In the genomic region with DNA sequence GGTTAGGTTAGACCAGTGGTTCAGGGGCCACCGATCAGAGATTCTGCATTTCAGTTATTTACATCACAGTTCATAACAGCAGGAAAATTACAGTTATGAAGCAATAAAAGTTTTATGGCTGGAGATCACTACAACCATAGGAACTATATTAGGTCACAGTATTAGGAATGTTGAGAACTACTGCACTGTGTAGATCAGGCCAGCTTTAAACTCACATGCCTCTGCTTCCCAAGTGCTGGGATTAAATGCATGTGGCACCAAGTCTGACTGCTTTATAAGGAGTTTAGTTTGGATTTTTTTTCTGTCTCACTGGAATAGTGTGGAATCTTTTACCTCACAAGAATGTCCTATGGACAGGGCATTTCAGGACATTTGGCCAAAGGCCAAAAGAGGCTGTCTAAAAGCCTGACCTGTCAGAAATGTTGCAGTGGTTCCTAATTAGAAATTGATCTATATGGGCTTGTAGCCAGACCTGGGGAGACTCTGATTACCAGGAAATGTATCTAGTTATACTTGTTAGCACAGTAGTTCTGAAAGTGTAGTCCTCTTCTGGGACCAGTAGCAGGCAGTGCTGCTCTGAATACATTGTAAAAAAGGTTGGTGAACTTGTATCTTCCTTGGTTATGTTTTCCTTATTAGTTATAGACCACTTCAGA, we compare ENCODE assay signal across 13 mouse cellular contexts. TPM values are rescaled to one million over a fixed set of nuclear protein-coding genes. Genes with fewer than 3 reads are reported as not detected.
DNase-seq lines count a peak whose midpoint lies in the region; ATAC-seq and TF ChIP-seq lines count a peak whose summit lies in the region.
"Had no signal": no experiment of that assay in that cellular context is flagged by ENCODE, and none has a peak within 500 bp of the region (broad histone marks: within the 10 kb centered on the region; RNA-seq: fewer than 3 reads in every experiment).

No protein-coding gene starts in this region.

- no peak overlapping the region for H3K9ac ChIP-seq in hindbrain, postnatal 0 days (replicated peaks; ENCODE audit: low read length)
- no peak overlapping the region for H3K9ac ChIP-seq in hindbrain, embryonic 12.5 days
- H3K9ac ChIP-seq in heart, embryonic 15.5 days: no peak overlapping the region
- H3K9ac ChIP-seq in limb, embryonic 14.5 days (ENCODE audit: low read depth, low read length, severe bottlenecking): no peak overlapping the region
- no peak overlapping the region for H3K9ac ChIP-seq in midbrain, embryonic 15.5 days
- H3K9ac ChIP-seq: embryonic facial prominence, embryonic 12.5 days; liver, embryonic 15.5 days; neural tube, embryonic 13.5 days had no signal

- ATAC-seq in hindbrain, postnatal 0 days: no peak
- no peak for ATAC-seq in hindbrain, embryonic 12.5 days (ENCODE audit: low FRiP score)
- ATAC-seq in heart, embryonic 15.5 days (replicated peaks; ENCODE audit: insufficient number of reproducible peaks, insufficient read depth, low FRiP score, low read depth): no peak
- ATAC-seq in limb, embryonic 14.5 days (ENCODE audit: low FRiP score, low read depth): no peak
- ATAC-seq in midbrain, embryonic 15.5 days (replicated peaks): no peak

- no peak for TF ChIP-seq POLR2A in limb, embryonic 14.5 days (IDR thresholded peaks at IDR 0.05; ENCODE audit: borderline replicate concordance, extremely low read depth, insufficient read depth, insufficient read length)

- H3K36me3 ChIP-seq in hindbrain, postnatal 0 days (ENCODE audit: insufficient read depth, low read length): no peaks in the 10 kb centered on the region
- H3K36me3 ChIP-seq in hindbrain, embryonic 12.5 days: no peaks in the 10 kb centered on the region
- H3K36me3 ChIP-seq in heart, embryonic 15.5 days: no peaks in the 10 kb centered on the region
- no peaks in the 10 kb centered on the region for H3K36me3 ChIP-seq in limb, embryonic 14.5 days (ENCODE audit: control insufficient read depth, insufficient read depth, low read length)
- H3K36me3 ChIP-seq in midbrain, embryonic 15.5 days (replicated peaks): no peaks in the 10 kb centered on the region
- H3K36me3 ChIP-seq: embryonic facial prominence, embryonic 12.5 days; neural tube, embryonic 13.5 days had no signal

- H3K4me3 ChIP-seq in hindbrain, postnatal 0 days (ENCODE audit: low read length): no peak overlapping the region
- H3K4me3 ChIP-seq in hindbrain, embryonic 12.5 days: no peak overlapping the region
- no peak overlapping the region for H3K4me3 ChIP-seq in heart, embryonic 15.5 days
- no peak overlapping the region for H3K4me3 ChIP-seq in limb, embryonic 14.5 days (replicated peaks; ENCODE audit: low read length)
- H3K4me3 ChIP-seq in midbrain, embryonic 15.5 days: no peak overlapping the region
- H3K4me3 ChIP-seq: embryonic facial prominence, embryonic 12.5 days; liver, embryonic 15.5 days; neural tube, embryonic 13.5 days had no signal

- WGBS in hindbrain, postnatal 0 days: 85% methylated on average over 1 of the region's 1 CpGs
- WGBS in hindbrain, embryonic 12.5 days: 92% methylated on average over 1 of the region's 1 CpGs
- 87% methylated on average over 1 of the region's 1 CpGs for WGBS in heart, embryonic 15.5 days
- 31% methylated on average over 1 of the region's 1 CpGs for WGBS in limb, embryonic 14.5 days
- 100% methylated on average over 1 of the region's 1 CpGs for WGBS in midbrain, embryonic 15.5 days

- peak; percentile 13; the same call in 1 of the 2 replicates for TF ChIP-seq CTCF in hindbrain, postnatal 0 days (IDR thresholded peaks at IDR 0.05; ENCODE audit: low read depth)

- H3K4me2 ChIP-seq in hindbrain, postnatal 0 days (ENCODE audit: low read depth, low read length): no peak overlapping the region
- H3K4me2 ChIP-seq in hindbrain, embryonic 12.5 days (replicated peaks): no peak overlapping the region
- no peak overlapping the region for H3K4me2 ChIP-seq in heart, embryonic 15.5 days
- H3K4me2 ChIP-seq in limb, embryonic 14.5 days (replicated peaks; ENCODE audit: low read depth, low read length, severe bottlenecking): no peak overlapping the region
- no peak overlapping the region for H3K4me2 ChIP-seq in midbrain, embryonic 15.5 days
- H3K4me2 ChIP-seq: embryonic facial prominence, embryonic 12.5 days; liver, embryonic 15.5 days; neural tube, embryonic 13.5 days had no signal

- no peak overlapping the region for H3K27ac ChIP-seq in hindbrain, postnatal 0 days
- H3K27ac ChIP-seq in hindbrain, embryonic 12.5 days: no peak overlapping the region
- H3K27ac ChIP-seq in heart, embryonic 15.5 days: peak overlapping the region; percentile 36
- no peak overlapping the region for H3K27ac ChIP-seq in limb, embryonic 14.5 days (replicated peaks; ENCODE audit: low read depth, low read length)
- no peak overlapping the region for H3K27ac ChIP-seq in midbrain, embryonic 15.5 days
- H3K27ac ChIP-seq: embryonic facial prominence, embryonic 12.5 days; liver, embryonic 15.5 days; neural tube, embryonic 13.5 days had no signal

- H3K4me1 ChIP-seq in hindbrain, postnatal 0 days (ENCODE audit: insufficient read depth, low read length): 0 out of 2 replicates have a peak, but pooled peaks cover 5% of the 10 kb centered on the region
- no peaks in the 10 kb centered on the region; the same call in 1 of the 2 replicates for H3K4me1 ChIP-seq in hindbrain, embryonic 12.5 days
- peaks cover 54% of the 10 kb centered on the region for H3K4me1 ChIP-seq in heart, embryonic 15.5 days (replicated peaks)
- peaks cover 46% of the 10 kb centered on the region for H3K4me1 ChIP-seq in limb, embryonic 14.5 days (ENCODE audit: control insufficient read depth, insufficient read depth, low read length)
- 0 out of 2 replicates have a peak, but pooled peaks cover 2% of the 10 kb centered on the region for H3K4me1 ChIP-seq in midbrain, embryonic 15.5 days

- no peaks in the 10 kb centered on the region for H3K9me3 ChIP-seq in hindbrain, postnatal 0 days (ENCODE audit: low read length)
- no peaks in the 10 kb centered on the region for H3K9me3 ChIP-seq in hindbrain, embryonic 12.5 days (replicated peaks)
- no peaks in the 10 kb centered on the region for H3K9me3 ChIP-seq in heart, embryonic 15.5 days (replicated peaks)
- H3K9me3 ChIP-seq in limb, embryonic 14.5 days (ENCODE audit: control insufficient read depth, low read length): no peaks in the 10 kb centered on the region
- H3K9me3 ChIP-seq in midbrain, embryonic 15.5 days: no peaks in the 10 kb centered on the region
- H3K9me3 ChIP-seq: embryonic facial prominence, embryonic 12.5 days; liver, embryonic 15.5 days; neural tube, embryonic 13.5 days had no signal

- DNase-seq in hindbrain, postnatal 0 days (ENCODE audit: low spot score): peak; percentile 27
- peak; percentile 45 for DNase-seq in adipocyte (ENCODE audit: low spot score)
- peak; percentile 42 for DNase-seq in limb, embryonic 14.5 days (ENCODE audit: low spot score)
- no peak for DNase-seq in layer of hippocampus, postnatal 10 days (ENCODE audit: low spot score in 2 of 2)
- no peak for DNase-seq in c-Kit-positive CD71-positive TER-119-positive erythroid progenitor cells, embryonic 14.5 days (ENCODE audit: low spot score)
- DNase-seq: thymus, adult 18-20 months had no signal

- no peaks in the 10 kb centered on the region for H3K27me3 ChIP-seq in hindbrain, postnatal 0 days (ENCODE audit: insufficient read depth, low read length)
- no peaks in the 10 kb centered on the region for H3K27me3 ChIP-seq in hindbrain, embryonic 12.5 days
- no peaks in the 10 kb centered on the region for H3K27me3 ChIP-seq in heart, embryonic 15.5 days
- no peaks in the 10 kb centered on the region for H3K27me3 ChIP-seq in limb, embryonic 14.5 days (ENCODE audit: control insufficient read depth, insufficient read depth, low read length)
- H3K27me3 ChIP-seq in midbrain, embryonic 15.5 days (replicated peaks): no peaks in the 10 kb centered on the region
- H3K27me3 ChIP-seq: embryonic facial prominence, embryonic 12.5 days; liver, embryonic 15.5 days; neural tube, embryonic 13.5 days had no signal

RNA-seq across cellular contexts. Expression of gene a, which starts 18.0 kb away (rescaled TPM):
- 1.3 TPM in 1 of 2 replicates, not detected in the other for total RNA-seq in hindbrain, postnatal 0 days (2014; rRNA removed)
- polyA plus RNA-seq in hindbrain, postnatal 0 days (2015; fragmentation: Nextera tagmentation; extraction: Ambion mirVana): 0.85 and 1.6 TPM in 2 replicates
- 1.7 and 3.0 TPM in 2 replicates for polyA plus RNA-seq in hindbrain, embryonic 12.5 days (2016; fragmentation: Nextera tagmentation; extraction: Ambion mirVana)
- 0.30 and 0.71 TPM in 2 replicates for polyA plus RNA-seq in heart, embryonic 15.5 days (2015; fragmentation: Nextera tagmentation; extraction: Ambion mirVana)
- polyA plus RNA-seq in limb, embryonic 14.5 days (2012; rRNA removed): 27.6 and 54.5 TPM in 2 replicates
- 17.8 and 19.9 TPM in 2 replicates for polyA plus RNA-seq in limb, embryonic 14.5 days (2014; fragmentation: Nextera tagmentation; extraction: Ambion mirVana)
- total RNA-seq in layer of hippocampus, postnatal 10 days (2021): under 1 TPM in 1 of 2 experiments, not detected in 1; 0.76 TPM
- polyA plus RNA-seq in midbrain, embryonic 15.5 days (2015; fragmentation: Nextera tagmentation; extraction: Ambion mirVana): 0.86 and 1.5 TPM in 2 replicates
- total RNA-seq: hematopoietic stem cell, adult 5-6 weeks had no signal
- polyA plus RNA-seq: neural tube, embryonic 13.5 days had no signal

RNA-seq across cellular contexts. Expression of gene Raly, which starts 18.3 kb away (rescaled TPM):
- 180 and 199 TPM in 2 replicates for total RNA-seq in hindbrain, postnatal 0 days (2014; rRNA removed)
- 22.4 and 25.5 TPM in 2 replicates for polyA plus RNA-seq in hindbrain, postnatal 0 days (2015; fragmentation: Nextera tagmentation; extraction: Ambion mirVana)
- polyA plus RNA-seq in hindbrain, embryonic 12.5 days (2016; fragmentation: Nextera tagmentation; extraction: Ambion mirVana): 34.1 and 37.7 TPM in 2 replicates
- 28.9 and 32.9 TPM in 2 replicates for polyA plus RNA-seq in heart, embryonic 15.5 days (2015; fragmentation: Nextera tagmentation; extraction: Ambion mirVana)
- 355 and 385 TPM in 2 replicates for polyA plus RNA-seq in limb, embryonic 14.5 days (2012; rRNA removed)
- 65.0 and 66.6 TPM in 2 replicates for polyA plus RNA-seq in limb, embryonic 14.5 days (2014; fragmentation: Nextera tagmentation; extraction: Ambion mirVana)
- total RNA-seq in layer of hippocampus, postnatal 10 days (2021): 100 to 1,000 TPM in 1 of 2 experiments, 10 to 100 TPM in 1; 85.2 to 101 TPM
- polyA plus RNA-seq in midbrain, embryonic 15.5 days (2015; fragmentation: Nextera tagmentation; extraction: Ambion mirVana): 25.3 and 34.1 TPM in 2 replicates

RNA-seq across cellular contexts. Expression of gene Gm14214, which starts 39.4 kb away (rescaled TPM):
- total RNA-seq in hindbrain, postnatal 0 days (2014; rRNA removed): not detected in 2 replicates
- polyA plus RNA-seq in hindbrain, postnatal 0 days (2015; fragmentation: Nextera tagmentation; extraction: Ambion mirVana): not detected in 2 replicates
- polyA plus RNA-seq in hindbrain, embryonic 12.5 days (2016; fragmentation: Nextera tagmentation; extraction: Ambion mirVana): 0.36 TPM in 1 of 2 replicates, not detected in the other
- polyA plus RNA-seq in heart, embryonic 15.5 days (2015; fragmentation: Nextera tagmentation; extraction: Ambion mirVana): not detected in 2 replicates
- not detected in 2 replicates for polyA plus RNA-seq in limb, embryonic 14.5 days (2012; rRNA removed)
- polyA plus RNA-seq in limb, embryonic 14.5 days (2014; fragmentation: Nextera tagmentation; extraction: Ambion mirVana): not detected in 2 replicates
- not detected for total RNA-seq in layer of hippocampus, postnatal 10 days (2021)
- polyA plus RNA-seq in midbrain, embryonic 15.5 days (2015; fragmentation: Nextera tagmentation; extraction: Ambion mirVana): not detected in 2 replicates
- total RNA-seq: hematopoietic stem cell, adult 5-6 weeks had no signal
- polyA plus RNA-seq: embryonic facial prominence, embryonic 12.5 days; liver, embryonic 15.5 days; neural tube, embryonic 13.5 days had no signal

Comparison
In these comparisons a context has a peak if more than half of its experiments do, and no peak if none do; other contexts are left out.
1. DNase-seq: peak in hindbrain, postnatal 0 days (single experiment), adipocyte (single experiment) and limb, embryonic 14.5 days (single experiment); none in layer of hippocampus, postnatal 10 days (0 of 2) and c-Kit-positive CD71-positive TER-119-positive erythroid progenitor cells, embryonic 14.5 days (single experiment).